Mouse (Mus musculus) thymus, adult 18-20 months (tissue): ENCODE measurements at regions not wholly inside any gene's neighbourhood (a gene's known extent, or its start where the extent isn't known, plus 50 kb on each side); places are given as distances from the start of the nearest gene placed in this dataset.

Experiments used
- DNase-seq, 2 experiments: peaks; one replicate each; pipeline ENCODE4 v3.0.0; 2022; ENCODE audit warnings: mixed read lengths in 2 of 2

GRCm38 (mm10) chr2:46356651-46357050 is 1239.5 kb upstream of the Zeb2 start:
- no peak for DNase-seq

- no peak for DNase-seq
Observed at GRCm38 (mm10) chr2:46340694-46341093, 1223.5 kb upstream of the Zeb2 start.

GRCm38 (mm10) chr2:46316666-46317065 is 1199.5 kb upstream of the Zeb2 start:
- no peak for DNase-seq

- DNase-seq, result no peak
Observed at GRCm38 (mm10) chr2:46315243-46315642, 1198.0 kb upstream of the Zeb2 start.

GRCm38 (mm10) chr2:46307582-46308153 is 1190.5 kb upstream of the Zeb2 start:
- DNase-seq, result no peak

- DNase-seq, result no peak
Observed at GRCm38 (mm10) chr2:46302627-46303026, 1185.4 kb upstream of the Zeb2 start.

- no peak for DNase-seq
Observed at GRCm38 (mm10) chr2:46297274-46297843, 1180.2 kb upstream of the Zeb2 start.

- no peak for DNase-seq
Observed at GRCm38 (mm10) chr2:46283929-46284598, 1166.9 kb upstream of the Zeb2 start.

- no peak for DNase-seq
Observed at GRCm38 (mm10) chr2:46280822-46281221, 1163.6 kb upstream of the Zeb2 start.

GRCm38 (mm10) chr2:46261618-46262017 is 1144.4 kb upstream of the Zeb2 start:
- DNase-seq, result no peak

GRCm38 (mm10) chr2:46251562-46251961 is 1134.4 kb upstream of the Zeb2 start:
- no peak for DNase-seq

GRCm38 (mm10) chr2:46245717-46246116 is 1128.5 kb upstream of the Zeb2 start:
- DNase-seq, result no peak

- no peak for DNase-seq
Observed at GRCm38 (mm10) chr2:46244697-46245096, 1127.5 kb upstream of the Zeb2 start.

GRCm38 (mm10) chr2:46242806-46243205 is 1125.6 kb upstream of the Zeb2 start:
- DNase-seq, result no peak

GRCm38 (mm10) chr2:46239874-46240273 is 1122.7 kb upstream of the Zeb2 start:
- DNase-seq, result no peak

- no peak for DNase-seq
Observed at GRCm38 (mm10) chr2:46230791-46231450, 1113.7 kb upstream of the Zeb2 start.

GRCm38 (mm10) chr2:46218336-46218957 is 1101.3 kb upstream of the Zeb2 start:
- no peak for DNase-seq

- DNase-seq, result no peak
Observed at GRCm38 (mm10) chr2:46199341-46199740, 1082.1 kb upstream of the Zeb2 start.

- no peak for DNase-seq
Observed at GRCm38 (mm10) chr2:46187265-46187888, 1070.2 kb upstream of the Zeb2 start.

GRCm38 (mm10) chr2:46183241-46183640 is 1066.0 kb upstream of the Zeb2 start:
- no peak for DNase-seq

- DNase-seq, result no peak
Observed at GRCm38 (mm10) chr2:46179741-46180140, 1062.5 kb upstream of the Zeb2 start.

- DNase-seq, result no peak
Observed at GRCm38 (mm10) chr2:46168488-46168887, 1051.3 kb upstream of the Zeb2 start.

- no peak for DNase-seq
Observed at GRCm38 (mm10) chr2:46149848-46150247, 1032.7 kb upstream of the Zeb2 start.
